Mouse (Mus musculus) midbrain, embryonic 14.5 days (tissue): ENCODE data around the gene Zfp428. TPM values are rescaled to one million over a fixed set of nuclear protein-coding genes. Genes with fewer than 3 reads are reported as not detected.
A peak's percentile ranks its signal among the peaks of the same experiment; 100 is the strongest.

Experiments
- ATAC-seq: fragments of 200-750 bp; cut with Nextera tagmentation; 2 replicates; pipeline ENCODE4 v1.8.0; 2017; ENCODE audit warnings: moderate number of reproducible peaks, moderate library complexity; ENCODE audit not compliant: low FRiP score, low TSS enrichment
- DNase-seq: peaks from one replicate; pipeline ENCODE4 v3.0.0-alpha.2; 2015
- H3K27ac ChIP-seq: fragments of 300-500 bp; sonication (generic); replicated peaks from 2 replicates; pipeline ENCODE4 v1.5.1; 2014; ENCODE audit warnings: mild to moderate bottlenecking, low read depth, low read length, moderate library complexity
- H3K27me3 ChIP-seq: fragments of 300-500 bp; sonication (generic); 2 replicates; pipeline ENCODE4 v1.6.1; 2014; ENCODE audit warnings: low read length, control low read depth, mixed read lengths; ENCODE audit not compliant: control insufficient read depth, insufficient read depth
- H3K36me3 ChIP-seq: fragments of 300-500 bp; sonication (generic); 2 replicates; pipeline ENCODE4 v1.6.1; 2014; ENCODE audit warnings: low read length, control low read depth; ENCODE audit not compliant: control insufficient read depth, insufficient read depth
- H3K4me1 ChIP-seq: fragments of 300-500 bp; sonication (generic); 2 replicates; pipeline ENCODE4 v1.6.1; 2014; ENCODE audit warnings: mild to moderate bottlenecking, antibody characterized with exemption, low read length, control low read depth; ENCODE audit not compliant: control insufficient read depth, insufficient read depth
- H3K4me2 ChIP-seq: fragments of 300-500 bp; sonication (generic); 2 replicates; pipeline ENCODE4 v1.6.1; 2014; ENCODE audit warnings: mild to moderate bottlenecking, low read length, moderate library complexity
- H3K4me3 ChIP-seq: fragments of 300-500 bp; sonication (generic); replicated peaks from 2 replicates; pipeline ENCODE4 v1.5.1; 2014; ENCODE audit warnings: low read depth, low read length
- H3K9ac ChIP-seq: fragments of 300-500 bp; sonication (generic); replicated peaks from 2 replicates; pipeline ENCODE4 v1.6.1; 2014; ENCODE audit warnings: mild to moderate bottlenecking, low read length, moderate library complexity
- H3K9me3 ChIP-seq: fragments of 300-500 bp; sonication (generic); 2 replicates; pipeline ENCODE4 v1.6.1; 2016; ENCODE audit warnings: low read length, control low read depth, mixed read lengths; ENCODE audit not compliant: control insufficient read depth
- WGBS: fragments of 180-500 bp; shearing (Covaris S2); extraction: QIAGEN DNeasy Blood & Tissue Kit; methylation state at CpG from one replicate; pipeline ENCODE4 v1.1.7; 2014; 5-methylcytosine and 5-hydroxymethylcytosine counted together
- polyA plus RNA-seq: library from polyadenylated mRNA; unstranded; fragments of >200 nt; fragmentation: Nextera tagmentation; extraction: Ambion mirVana; gene quantifications from 2 replicates; pipeline ENCODE4 v1.2.1, GENCODE M21; 2014

Zfp428 gene
- polyA plus RNA-seq, 1 experiment from 2014 or later = 216 TPM

DNA sequence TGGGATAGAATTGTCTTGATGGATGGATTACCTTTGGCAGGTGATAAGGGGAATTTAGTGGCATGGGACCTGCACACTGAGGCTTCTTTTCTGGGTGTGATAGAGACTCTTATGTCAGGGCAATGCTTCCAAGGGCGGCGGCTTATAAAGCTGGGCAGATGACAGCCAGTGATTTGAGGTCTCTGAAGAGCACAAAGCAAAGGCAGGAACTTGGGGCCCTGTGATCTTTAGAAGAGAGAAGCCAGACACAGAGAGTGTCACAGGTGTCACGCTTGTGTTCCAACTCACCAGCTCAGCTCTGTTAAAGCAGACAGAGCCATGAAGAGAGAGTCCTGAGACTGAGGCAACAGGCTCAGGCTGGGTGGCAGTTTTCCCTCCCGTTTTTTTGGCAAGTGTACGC, 38.9 kb upstream of the Zfp428 start:
- no peak overlapping the region for H3K4me2 ChIP-seq
- H3K9ac ChIP-seq = no peak overlapping the region
- no peaks in the 10 kb centered on the region for H3K27me3 ChIP-seq
- H3K9me3 ChIP-seq = no peaks in the 10 kb centered on the region
- DNase-seq = no peak
- WGBS = 83% methylated on average over 5 of the region's 5 CpGs
- H3K36me3 ChIP-seq = no peaks in the 10 kb centered on the region
- no peak overlapping the region for H3K27ac ChIP-seq
- no peak for ATAC-seq
- H3K4me1 ChIP-seq = no peaks in the 10 kb centered on the region
- no peak overlapping the region for H3K4me3 ChIP-seq

DNA sequence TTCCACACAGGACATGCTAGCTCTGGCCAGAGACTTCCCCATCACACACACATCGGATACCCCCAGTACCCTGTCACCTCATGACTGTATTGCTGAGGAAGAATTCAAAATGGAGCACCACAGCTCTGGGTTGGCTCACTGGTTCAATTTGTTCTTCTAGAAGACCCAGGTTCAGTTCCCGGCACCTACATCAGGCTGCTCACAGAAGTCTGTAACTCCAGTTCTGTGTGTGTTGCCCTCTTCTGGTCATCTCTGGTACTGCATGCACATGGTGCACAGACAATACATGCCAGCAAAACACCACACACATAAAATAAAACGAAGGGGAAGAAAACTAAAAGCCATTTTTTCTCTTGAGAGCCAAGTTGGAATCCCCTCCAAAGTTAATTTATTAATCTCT, 37.7 kb upstream of the Zfp428 start:
- H3K27ac ChIP-seq = no peak overlapping the region
- no peaks in the 10 kb centered on the region for H3K9me3 ChIP-seq
- no peak overlapping the region for H3K9ac ChIP-seq
- no peak overlapping the region for H3K4me3 ChIP-seq
- ATAC-seq (no peak), DNase-seq (no peak)
- no peak overlapping the region for H3K4me2 ChIP-seq
- H3K36me3 ChIP-seq = no peaks in the 10 kb centered on the region
- 88% methylated on average over 3 of the region's 3 CpGs for WGBS
- H3K4me1 ChIP-seq = no peaks in the 10 kb centered on the region
- H3K27me3 ChIP-seq = no peaks in the 10 kb centered on the region

DNA sequence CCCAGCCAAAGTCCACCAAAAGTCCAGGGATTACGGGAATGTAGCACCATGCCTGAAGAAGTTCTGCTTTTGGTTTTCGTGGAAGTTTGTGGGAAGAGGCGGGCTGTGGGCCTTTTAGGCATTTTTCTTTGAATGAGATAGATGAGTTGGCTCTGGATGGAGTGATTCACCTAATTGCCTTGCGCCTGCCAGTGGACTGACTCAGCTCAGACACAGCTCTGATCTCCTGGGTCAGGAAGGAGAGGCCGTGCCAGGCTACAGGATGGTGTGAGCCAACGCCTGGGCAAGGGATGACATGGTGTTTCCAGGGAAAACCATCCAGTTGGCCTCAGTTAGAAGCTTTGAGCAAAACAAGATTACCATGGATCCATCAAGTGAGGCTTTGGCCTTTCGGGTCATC, 36.5 kb upstream of the Zfp428 start:
- Histone ChIP-seq H3K9ac (no peak overlapping the region), H3K9me3 (no peaks in the 10 kb centered on the region), H3K27me3 (no peaks in the 10 kb centered on the region), H3K36me3 (no peaks in the 10 kb centered on the region), H3K4me2 (no peak overlapping the region), H3K4me1 (no peaks in the 10 kb centered on the region), H3K27ac (no peak overlapping the region), H3K4me3 (no peak overlapping the region)
- ATAC-seq (no peak), DNase-seq (no peak)
- WGBS = 97% methylated on average over 7 of the region's 7 CpGs

DNA sequence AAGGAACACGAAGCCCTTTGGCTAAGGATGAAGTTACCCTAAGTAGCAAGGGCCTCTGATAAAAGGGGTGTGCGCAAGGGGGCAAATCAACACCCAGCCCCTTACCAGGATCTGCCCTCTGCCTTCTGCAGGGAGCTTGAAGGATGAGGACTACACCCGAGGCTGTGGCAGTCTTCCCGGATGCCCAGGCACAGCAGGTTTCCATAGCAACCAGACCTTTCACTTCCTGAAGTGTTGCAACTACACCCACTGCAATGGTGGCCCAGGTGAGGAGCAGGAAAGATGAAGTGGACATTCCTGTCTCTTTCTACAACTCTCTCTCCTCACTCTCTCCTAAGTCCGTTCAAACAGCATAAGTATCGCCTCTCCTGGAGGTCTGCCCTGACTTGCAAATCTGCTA, 34.4 kb upstream of the Zfp428 start:
- H3K27ac ChIP-seq = no peak overlapping the region
- no peak overlapping the region for H3K9ac ChIP-seq
- H3K4me3 ChIP-seq = no peak overlapping the region
- ATAC-seq = no peak
- WGBS = 77% methylated on average over 6 of the region's 6 CpGs
- H3K4me2 ChIP-seq = no peak overlapping the region
- no peaks in the 10 kb centered on the region for H3K27me3 ChIP-seq
- no peaks in the 10 kb centered on the region for H3K9me3 ChIP-seq
- H3K36me3 ChIP-seq = no peaks in the 10 kb centered on the region
- no peaks in the 10 kb centered on the region for H3K4me1 ChIP-seq
- peak; percentile 62 for DNase-seq

DNA sequence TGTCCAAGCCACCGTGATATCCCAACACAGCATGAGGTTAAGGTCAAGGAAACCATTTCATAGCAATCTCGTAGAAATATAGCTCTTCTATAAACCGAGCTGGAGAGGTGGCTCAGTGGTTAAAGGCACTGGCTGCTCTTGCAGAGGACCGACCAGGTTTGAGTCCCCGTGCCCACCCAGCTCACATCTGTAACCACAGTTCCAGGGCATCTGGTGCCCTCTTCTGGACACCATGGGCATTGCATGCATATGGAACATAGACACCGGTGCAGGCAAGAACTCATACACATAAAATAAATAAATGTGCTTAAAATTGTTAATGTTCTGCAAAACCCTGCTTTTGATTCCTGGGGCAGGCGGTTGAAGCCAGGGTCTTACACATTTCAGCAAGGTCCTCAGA, 33.9 kb upstream of the Zfp428 start:
- 73% methylated on average over 7 of the region's 7 CpGs for WGBS
- no peaks in the 10 kb centered on the region for H3K4me1 ChIP-seq
- H3K9ac ChIP-seq = no peak overlapping the region
- no peaks in the 10 kb centered on the region for H3K9me3 ChIP-seq
- H3K27ac ChIP-seq = no peak overlapping the region
- no peak overlapping the region for H3K4me3 ChIP-seq
- no peaks in the 10 kb centered on the region for H3K27me3 ChIP-seq
- ATAC-seq (no peak), DNase-seq (peak; percentile 56)
- H3K36me3 ChIP-seq = no peaks in the 10 kb centered on the region
- no peak overlapping the region for H3K4me2 ChIP-seq

DNA sequence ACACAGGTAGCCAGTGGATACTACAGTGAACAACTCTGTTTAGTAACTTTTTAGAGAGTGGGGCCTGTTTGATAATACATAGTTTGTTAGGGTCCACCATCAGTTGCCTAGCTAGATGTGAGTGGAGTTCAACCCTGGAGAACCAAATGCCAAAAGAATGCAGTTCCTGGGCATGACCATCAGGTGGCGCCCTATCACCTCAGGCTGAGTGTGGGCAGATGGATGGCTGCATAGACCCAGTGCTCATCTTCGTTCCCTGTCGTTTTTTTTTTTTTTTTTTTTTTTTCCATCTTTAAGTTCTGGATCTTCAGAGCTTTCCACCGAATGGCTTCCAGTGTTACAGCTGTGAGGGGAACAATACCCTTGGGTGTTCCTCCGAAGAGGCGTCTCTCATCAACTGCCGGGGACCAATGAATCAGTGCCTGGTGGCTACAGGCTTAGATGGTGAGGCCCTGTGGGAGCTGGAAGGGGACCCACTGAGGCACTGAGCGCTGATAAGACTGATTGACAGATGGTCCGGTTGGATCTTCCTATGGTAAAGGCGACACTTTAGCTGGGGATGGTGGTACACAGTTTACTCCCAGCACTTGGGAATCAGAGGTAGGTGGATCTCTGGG, 32.8 kb upstream of the Zfp428 start:
- WGBS = 35% methylated on average over 10 of the region's 10 CpGs

DNA sequence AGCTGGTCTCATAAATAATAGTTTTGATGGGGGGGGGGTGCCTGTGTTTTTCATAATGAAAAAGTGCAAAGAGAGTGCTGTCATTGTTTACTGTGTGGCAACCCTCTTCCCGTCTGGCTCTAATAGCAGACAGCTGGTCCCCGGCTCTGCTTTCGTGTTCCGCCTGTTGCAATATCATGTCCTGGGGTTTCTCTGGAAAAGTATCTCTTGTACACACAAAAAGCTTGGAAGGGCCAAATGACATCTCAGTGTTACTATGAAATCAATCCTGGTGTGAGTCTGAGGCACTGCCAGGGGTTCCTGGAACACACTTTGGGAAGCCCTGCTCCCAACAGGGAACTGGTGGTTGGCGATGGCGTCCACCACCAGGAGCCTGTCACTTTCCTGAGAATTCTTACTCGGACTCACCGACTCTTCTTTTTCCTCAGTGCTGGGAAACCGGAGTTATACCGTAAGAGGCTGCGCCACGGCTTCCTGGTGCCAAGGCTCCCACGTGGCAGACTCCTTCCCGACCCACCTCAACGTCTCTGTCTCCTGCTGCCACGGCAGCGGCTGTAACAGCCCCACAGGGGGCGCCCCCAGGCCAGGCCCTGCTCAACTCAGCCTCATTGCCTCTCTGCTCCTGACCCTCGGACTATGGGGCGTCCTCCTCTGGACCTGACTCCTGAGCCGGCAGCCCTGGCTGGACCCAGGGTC, 31.8 kb upstream of the Zfp428 start:
- Histone ChIP-seq H3K36me3 (no peaks in the 10 kb centered on the region), H3K4me3 (no peak overlapping the region), H3K9ac (no peak overlapping the region), H3K4me2 (no peak overlapping the region), H3K27ac (no peak overlapping the region), H3K27me3 (no peaks in the 10 kb centered on the region), H3K9me3 (no peaks in the 10 kb centered on the region), H3K4me1 (0 out of 2 replicates have a peak, but pooled peaks cover under 1% of the 10 kb centered on the region)
- peak; percentile 35; the same call in 1 of the 2 replicates for ATAC-seq
- no peak for DNase-seq
- 32% methylated on average over 21 of the region's 21 CpGs for WGBS

More for the DNA sequence above, 32.8 kb upstream of the Zfp428 start:
- H3K27me3 ChIP-seq = no peaks in the 10 kb centered on the region
- no peak overlapping the region for H3K27ac ChIP-seq
- H3K4me3 ChIP-seq = no peak overlapping the region
- H3K9ac ChIP-seq = no peak overlapping the region
- DNase-seq = peak; percentile 76
- H3K9me3 ChIP-seq = no peaks in the 10 kb centered on the region
- no peaks in the 10 kb centered on the region for H3K4me1 ChIP-seq
- no peak overlapping the region for H3K4me2 ChIP-seq
- no peak for ATAC-seq
- no peaks in the 10 kb centered on the region for H3K36me3 ChIP-seq

DNA sequence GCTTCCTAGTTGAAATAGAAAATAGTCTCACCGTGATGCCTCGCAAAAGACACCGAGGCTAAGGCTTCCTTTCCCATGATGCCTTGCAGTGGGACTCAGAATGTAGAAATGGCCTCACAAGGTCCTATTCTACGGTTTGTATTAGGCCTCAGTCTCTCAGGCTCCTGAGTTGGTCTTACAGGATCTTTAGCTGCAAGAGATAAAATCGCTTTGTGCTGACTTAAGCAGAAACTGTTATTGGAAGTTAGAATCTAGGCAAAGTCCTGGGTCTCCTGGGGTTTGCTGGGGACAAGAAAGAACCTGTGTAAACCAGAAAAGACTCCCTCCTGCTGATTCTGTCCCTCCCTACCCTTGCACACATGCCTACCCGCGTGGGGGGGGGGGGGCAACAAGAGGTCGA, 30.5 kb upstream of the Zfp428 start:
- no peak overlapping the region for H3K4me3 ChIP-seq
- 84% methylated on average over 8 of the region's 8 CpGs for WGBS
- no peaks in the 10 kb centered on the region for H3K36me3 ChIP-seq
- no peak overlapping the region for H3K9ac ChIP-seq
- H3K27ac ChIP-seq = no peak overlapping the region
- H3K4me1 ChIP-seq = peaks cover 13% of the 10 kb centered on the region
- H3K9me3 ChIP-seq = no peaks in the 10 kb centered on the region
- no peak overlapping the region for H3K4me2 ChIP-seq
- no peaks in the 10 kb centered on the region for H3K27me3 ChIP-seq
- DNase-seq (no peak), ATAC-seq (no peak)

DNA sequence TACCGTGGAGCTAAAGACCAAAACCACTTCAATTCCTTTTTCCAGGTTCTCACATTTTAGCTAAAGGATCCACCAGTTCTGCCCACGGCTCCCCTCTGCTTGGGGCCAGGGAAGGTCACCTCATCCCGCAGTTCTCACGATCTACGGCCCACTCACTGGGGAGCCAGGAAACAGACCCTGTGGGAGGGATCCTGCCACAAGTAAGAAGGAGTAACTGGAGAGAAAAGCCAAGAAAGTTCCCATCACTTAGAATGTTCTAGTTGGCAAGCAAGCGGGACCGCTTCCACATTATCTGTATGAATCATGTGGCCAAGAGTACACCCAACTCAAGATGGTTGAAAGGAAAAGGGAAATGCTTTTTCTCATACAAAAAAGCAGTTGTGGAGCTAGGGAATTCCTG, 29.9 kb upstream of the Zfp428 start:
- WGBS = 88% methylated on average over 7 of the region's 7 CpGs
- H3K9me3 ChIP-seq = no peaks in the 10 kb centered on the region
- no peaks in the 10 kb centered on the region for H3K27me3 ChIP-seq
- DNase-seq = no peak
- H3K27ac ChIP-seq = no peak overlapping the region
- no peak overlapping the region for H3K4me2 ChIP-seq
- no peak for ATAC-seq
- H3K4me3 ChIP-seq = no peak overlapping the region
- peaks cover 13% of the 10 kb centered on the region for H3K4me1 ChIP-seq
- no peaks in the 10 kb centered on the region for H3K36me3 ChIP-seq
- no peak overlapping the region for H3K9ac ChIP-seq
